Mouse (Mus musculus) forebrain, embryonic 16.5 days (tissue): ENCODE results near the gene Ergic1. TPM values are rescaled to one million over a fixed set of nuclear protein-coding genes. Genes with fewer than 3 reads are reported as not detected.

Source experiments
- ATAC-seq: fragments of 200-750 bp; cut with Nextera tagmentation; 2 replicates; pipeline ENCODE4 v1.8.0; 2017; ENCODE audit warnings: mild to moderate bottlenecking, moderate library complexity
- H3K27ac ChIP-seq: fragments of 300-500 bp; sonication (generic); 2 replicates; pipeline ENCODE4 v1.5.1; 2014; ENCODE audit warnings: low read length, control low read depth
- H3K27me3 ChIP-seq: fragments of 300-500 bp; sonication (generic); replicated peaks from 2 replicates; pipeline ENCODE4 v1.6.1; 2014; ENCODE audit warnings: low read length; ENCODE audit not compliant: control insufficient read depth, insufficient read depth
- H3K36me3 ChIP-seq: fragments of 300-500 bp; sonication (generic); 2 replicates; pipeline ENCODE4 v1.6.1; 2014; ENCODE audit not compliant: control insufficient read depth, insufficient read depth
- H3K4me1 ChIP-seq: fragments of 300-500 bp; sonication (generic); replicated peaks from 2 replicates; pipeline ENCODE4 v1.6.1; 2014; ENCODE audit warnings: low read length; ENCODE audit not compliant: control insufficient read depth, insufficient read depth
- H3K4me2 ChIP-seq: fragments of 300-500 bp; sonication (generic); 2 replicates; pipeline ENCODE4 v1.6.1; 2014; ENCODE audit warnings: mild to moderate bottlenecking, low read length, control low read depth
- H3K4me3 ChIP-seq: fragments of 300-500 bp; sonication (generic); replicated peaks from 2 replicates; pipeline ENCODE4 v1.5.1; 2014; ENCODE audit warnings: mild to moderate bottlenecking, low read length, control low read depth
- H3K9ac ChIP-seq: fragments of 300-500 bp; sonication (generic); replicated peaks from 2 replicates; pipeline ENCODE4 v1.6.1; 2014; ENCODE audit warnings: low read depth, low read length, control low read depth
- H3K9me3 ChIP-seq: fragments of 300-500 bp; sonication (generic); 2 replicates; pipeline ENCODE4 v1.6.1; 2016; ENCODE audit warnings: low read length; ENCODE audit not compliant: control insufficient read depth
- WGBS: fragments of 180-500 bp; shearing (Covaris S2); extraction: QIAGEN DNeasy Blood & Tissue Kit; methylation state at CpG from one replicate; pipeline ENCODE4 v1.1.7; 2014; 5-methylcytosine and 5-hydroxymethylcytosine counted together
- polyA plus RNA-seq: library from polyadenylated mRNA; unstranded; fragments of >200 nt; fragmentation: Nextera tagmentation; extraction: Ambion mirVana; gene quantifications from 2 replicates; pipeline ENCODE4 v1.2.1, GENCODE M21; 2015

Gene Ergic1
- polyA plus RNA-seq, 1 experiment from 2014 or later: 113 TPM

GRCm38 (mm10) chr17:26553033-26553432 is 8.3 kb upstream of the Ergic1 start:
- H3K9ac ChIP-seq: no peak overlapping the region
- no peaks in the 10 kb centered on the region for H3K9me3 ChIP-seq
- 80% methylated on average over 3 of the region's 3 CpGs for WGBS
- no peaks in the 10 kb centered on the region for H3K4me1 ChIP-seq
- H3K4me3 ChIP-seq: no peak overlapping the region
- H3K36me3 ChIP-seq: no peaks in the 10 kb centered on the region
- H3K27ac ChIP-seq: no peak overlapping the region
- no peaks in the 10 kb centered on the region for H3K27me3 ChIP-seq
- no peak overlapping the region for H3K4me2 ChIP-seq
- no peak for ATAC-seq

- 30% methylated on average over 9 of the region's 9 CpGs for WGBS
- Histone ChIP-seq H3K4me3 (peak overlapping the region; percentile 51), H3K4me1 (peaks cover 22% of the 10 kb centered on the region), H3K27ac (peak overlapping the region; percentile 43), H3K4me2 (peak overlapping the region; percentile 69), H3K36me3 (peaks cover 8% of the 10 kb centered on the region), H3K9ac (peak overlapping the region; percentile 78), H3K9me3 (no peaks in the 10 kb centered on the region), H3K27me3 (no peaks in the 10 kb centered on the region)
- ATAC-seq: peak; percentile 22; the same call in 1 of the 2 replicates
Measured at GRCm38 (mm10) chr17:26560526-26561289, 581 bp upstream of the Ergic1 start.

- H3K4me2 ChIP-seq: peak within 1 kb of the TSS; percentile 87
- under 1% methylated on average over 25 of the region's 25 CpGs for WGBS
- H3K27ac ChIP-seq: peak within 1 kb of the TSS; percentile 43
- peak within 1 kb of the TSS; percentile 51 for H3K4me3 ChIP-seq
- peaks cover 13% of the 10 kb centered on the region for H3K36me3 ChIP-seq
- H3K4me1 ChIP-seq: peaks cover 22% of the 10 kb centered on the region
- H3K9me3 ChIP-seq: no peaks in the 10 kb centered on the region; the same call in 1 of the 2 replicates
- peak; percentile 81 for ATAC-seq
- H3K9ac ChIP-seq: peak within 1 kb of the TSS; percentile 78
- no peaks in the 10 kb centered on the region for H3K27me3 ChIP-seq
Measured at GRCm38 (mm10) chr17:26561651-26562181, 427 bp downstream of the Ergic1 start, which contains the start of gene Dusp1. Gene Dusp1, minus strand, starts transcription at chr17:26562128.

GRCm38 (mm10) chr17:26562292-26562691 is 1.0 kb downstream of the Ergic1 start:
- no peak for ATAC-seq
- Histone ChIP-seq H3K9me3 (no peaks in the 10 kb centered on the region; the same call in 1 of the 2 replicates), H3K9ac (peak overlapping the region; percentile 78), H3K27ac (no peak overlapping the region), H3K4me3 (peak overlapping the region; percentile 51), H3K4me2 (peak overlapping the region; percentile 87), H3K36me3 (peaks cover 13% of the 10 kb centered on the region), H3K27me3 (no peaks in the 10 kb centered on the region), H3K4me1 (peaks cover 22% of the 10 kb centered on the region)
- 69% methylated on average over 4 of the region's 4 CpGs for WGBS

- Histone ChIP-seq H3K36me3 (peaks cover 21% of the 10 kb centered on the region), H3K9ac (no peak overlapping the region), H3K9me3 (no peaks in the 10 kb centered on the region; the same call in 1 of the 2 replicates), H3K27me3 (no peaks in the 10 kb centered on the region), H3K4me3 (no peak overlapping the region), H3K27ac (no peak overlapping the region), H3K4me2 (no peak overlapping the region), H3K4me1 (peaks cover 22% of the 10 kb centered on the region)
- no peak for ATAC-seq
- WGBS: 88% methylated on average over 6 of the region's 6 CpGs
Measured at GRCm38 (mm10) chr17:26563476-26563875, 2.2 kb downstream of the Ergic1 start.

- Histone ChIP-seq H3K9me3 (no peaks in the 10 kb centered on the region; the same call in 1 of the 2 replicates), H3K4me3 (no peak overlapping the region), H3K4me2 (no peak overlapping the region), H3K27me3 (no peaks in the 10 kb centered on the region), H3K4me1 (peaks cover 22% of the 10 kb centered on the region), H3K36me3 (peaks cover 24% of the 10 kb centered on the region), H3K27ac (no peak overlapping the region), H3K9ac (no peak overlapping the region)
- 78% methylated on average over 9 of the region's 9 CpGs for WGBS
- no peak for ATAC-seq
Measured at GRCm38 (mm10) chr17:26564439-26564838, 3.1 kb downstream of the Ergic1 start.

DNA sequence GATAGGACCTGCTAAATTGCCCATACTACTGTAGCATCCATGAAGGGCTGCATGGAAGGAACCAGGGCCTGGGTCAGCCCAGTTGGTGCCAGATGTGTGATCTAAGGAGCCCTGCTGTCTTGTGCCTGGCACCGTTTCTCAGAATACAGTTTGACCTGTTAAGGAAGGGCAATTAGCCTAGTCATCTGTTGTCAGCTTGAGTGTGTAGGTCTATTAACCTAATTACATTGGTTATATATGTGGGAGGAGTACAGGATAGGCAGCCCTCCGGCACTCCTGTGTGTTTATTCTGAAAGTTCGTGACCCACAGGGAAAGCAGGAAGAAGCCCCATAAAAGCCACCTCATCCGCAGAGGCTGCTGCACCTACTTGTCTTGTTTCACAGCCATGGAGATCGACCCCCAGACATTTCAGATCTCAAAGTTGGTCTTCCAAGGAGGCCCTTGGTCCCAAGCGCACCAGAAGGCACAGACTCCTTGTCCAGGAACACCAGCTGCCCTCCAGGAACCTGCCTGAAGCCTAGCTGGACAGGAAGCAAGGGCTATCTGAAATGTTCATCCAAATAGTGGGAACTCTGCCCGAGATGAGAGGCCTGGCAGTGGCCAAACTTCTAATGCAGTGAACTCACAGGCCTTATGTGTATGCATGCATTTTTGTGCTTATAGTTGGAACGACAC is 6.0 kb downstream of the Ergic1 start:
- 89% methylated on average over 8 of the region's 8 CpGs for WGBS
- H3K4me1 ChIP-seq: peaks cover 12% of the 10 kb centered on the region
- no peak overlapping the region for H3K27ac ChIP-seq
- no peaks in the 10 kb centered on the region; the same call in 1 of the 2 replicates for H3K9me3 ChIP-seq
- H3K4me2 ChIP-seq: no peak overlapping the region
- no peak overlapping the region for H3K4me3 ChIP-seq
- peaks cover 29% of the 10 kb centered on the region for H3K36me3 ChIP-seq
- H3K9ac ChIP-seq: no peak overlapping the region
- ATAC-seq: no peak
- H3K27me3 ChIP-seq: no peaks in the 10 kb centered on the region

- H3K27ac ChIP-seq: no peak overlapping the region
- no peak overlapping the region for H3K9ac ChIP-seq
- no peaks in the 10 kb centered on the region; the same call in 1 of the 2 replicates for H3K9me3 ChIP-seq
- no peak overlapping the region for H3K4me2 ChIP-seq
- H3K36me3 ChIP-seq: peaks cover 29% of the 10 kb centered on the region
- no peaks in the 10 kb centered on the region for H3K27me3 ChIP-seq
- H3K4me3 ChIP-seq: no peak overlapping the region
- H3K4me1 ChIP-seq: peaks cover 7% of the 10 kb centered on the region
- ATAC-seq: no peak
- 97% methylated on average over 4 of the region's 4 CpGs for WGBS
Measured at GRCm38 (mm10) chr17:26567818-26568173, 6.5 kb downstream of the Ergic1 start.
